Mouse (Mus musculus): ENCODE data around the gene Gm3138. TPM values are rescaled to one million over a fixed set of nuclear protein-coding genes. Genes with fewer than 3 reads are reported as not detected.
"Not testable (repeated sequence)": the region's sequence is repeated elsewhere in the genome, so short reads cannot be mapped to it uniquely, and the experiment has no call there.

Gm3138 gene
- polyA plus RNA-seq (2017; shearing (Covaris generic)), result not detected

- not testable (repeated sequence) for ATAC-seq
Measured at GRCm38 (mm10) chr14:4249331-4249730, at the start of gene Gm3138. Gene Gm3138, plus strand, starts transcription at chr14:4249631.

DNA sequence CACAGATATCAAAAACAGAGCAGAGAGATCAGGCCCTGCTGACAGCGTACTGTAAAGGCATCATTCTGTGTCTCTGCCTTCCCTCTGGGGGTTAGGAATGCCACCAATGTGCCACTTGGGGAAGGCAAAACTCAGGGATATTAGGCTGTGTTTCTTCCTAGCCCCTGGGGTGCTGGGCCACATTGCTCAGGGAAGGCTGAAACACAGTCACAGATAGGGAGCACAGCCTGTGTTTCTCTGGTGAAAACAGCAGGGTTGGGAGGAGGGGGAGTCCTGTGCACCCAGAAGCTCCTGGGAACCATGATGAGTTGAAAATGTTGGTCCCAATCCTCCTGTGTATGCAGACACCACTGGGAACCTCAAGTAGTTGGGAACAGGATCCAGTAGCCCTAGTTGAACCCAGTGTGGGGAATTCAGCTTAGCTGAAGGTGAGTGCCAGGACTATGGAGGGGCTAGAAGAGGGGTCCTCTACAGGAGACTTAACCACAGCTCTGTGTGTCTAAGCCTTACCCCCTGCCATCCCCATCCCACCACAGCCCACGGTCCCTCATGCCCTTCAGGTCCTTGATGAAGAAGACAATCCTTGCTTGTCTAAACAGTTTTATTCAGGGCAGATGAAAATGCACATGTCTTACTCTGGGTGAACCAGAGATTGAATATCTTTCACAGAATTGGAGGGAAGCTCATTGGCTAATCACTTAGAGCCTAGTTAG, 20.0 kb downstream of the Gm3138 start:
- ATAC-seq, result not testable (repeated sequence)

DNA sequence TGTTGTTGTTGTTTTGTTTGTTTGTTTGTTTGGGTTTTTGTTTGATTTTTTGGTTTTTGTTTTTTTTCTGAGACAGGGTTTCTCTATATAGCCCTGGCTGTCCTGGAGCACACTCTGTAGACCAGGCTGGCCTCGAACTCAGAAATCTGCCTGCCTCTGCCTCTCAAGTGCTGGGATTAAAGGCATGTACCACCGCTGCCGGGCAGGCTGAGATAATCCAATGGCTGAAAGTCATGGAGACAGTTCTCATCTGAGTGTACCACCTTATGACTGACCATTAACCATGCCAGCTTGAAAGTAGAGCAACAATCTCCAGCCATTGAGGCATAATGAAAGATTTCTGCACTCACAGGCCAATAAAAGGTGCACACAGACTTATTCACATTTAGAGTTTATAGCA, 30.4 kb downstream of the Gm3138 start:
- ATAC-seq, result not testable (repeated sequence)

Other genes starting within 250 kb of the Gm3138 start
- gene Gm5796, start 225.7 kb upstream of the Gm3138 start, polyA plus RNA-seq (2017; shearing (Covaris generic)), result 1 to 10 TPM; 1.4 to 3.5 TPM
- gene Gm3115, start 165.5 kb upstream of the Gm3138 start, polyA plus RNA-seq (2017; shearing (Covaris generic)), result 1 to 10 TPM; 1.1 to 1.8 TPM
- gene Gm8108, start 139.1 kb upstream of the Gm3138 start, polyA plus RNA-seq (2017; shearing (Covaris generic)), result 1 to 10 TPM; 1.6 to 4.8 TPM
- not detected for gene Gm3127, start 84.6 kb upstream of the Gm3138 start, polyA plus RNA-seq (2017; shearing (Covaris generic))
- gene Gm2974, start 67.1 kb upstream of the Gm3138 start, polyA plus RNA-seq (2017; shearing (Covaris generic)), result 1 to 10 TPM; 2.0 to 3.4 TPM
- gene Gm3149, start 67.7 kb downstream of the Gm3138 start, polyA plus RNA-seq (2017; shearing (Covaris generic)), result not detected
- 10 to 100 TPM in 1 of 2 experiments, 1 to 10 TPM in 1; 5.8 to 12.6 TPM for gene 2610042L04Rik, start 85.1 kb downstream of the Gm3138 start, polyA plus RNA-seq (2017; shearing (Covaris generic))
- gene Gm3159, start 147.9 kb downstream of the Gm3138 start, polyA plus RNA-seq (2017; shearing (Covaris generic)), result not detected
- 1 to 10 TPM; 4.2 to 6.2 TPM for gene Gm3164, start 165.8 kb downstream of the Gm3138 start, polyA plus RNA-seq (2017; shearing (Covaris generic))
- not detected for gene Gm3173, start 181.4 kb downstream of the Gm3138 start, polyA plus RNA-seq (2017; shearing (Covaris generic))
- not detected for gene Gm3182, start 232.1 kb downstream of the Gm3138 start, polyA plus RNA-seq (2017; shearing (Covaris generic))

Measured in CD4-positive, CD25-positive, alpha-beta regulatory T cell, adult 4 months (primary cell).